Mouse (Mus musculus) lung, postnatal 0 days (tissue): ENCODE results near the gene Sarnp. TPM values are rescaled to one million over a fixed set of nuclear protein-coding genes. Genes with fewer than 3 reads are reported as not detected.
A peak's percentile ranks its signal among the peaks of the same experiment; 100 is the strongest.

Experiments used
- ATAC-seq: fragments of 200-750 bp; cut with Nextera tagmentation; 2 replicates; pipeline ENCODE4 v1.8.0; 2017; ENCODE audit warnings: moderate library complexity
- DNase-seq: peaks from one replicate; pipeline ENCODE4 v3.0.0-alpha.2; 2016; ENCODE audit warnings: low spot score
- H3K27ac ChIP-seq: fragments of 300-500 bp; sonication (generic); 2 replicates; pipeline ENCODE4 v1.5.1; 2014; ENCODE audit warnings: antibody characterized with exemption, mild to moderate bottlenecking, low read length, mixed read lengths
- H3K27me3 ChIP-seq: fragments of 300-500 bp; sonication (generic); replicated peaks from 2 replicates; pipeline ENCODE4 v1.6.1; 2014; ENCODE audit warnings: low read length, mixed read lengths; ENCODE audit not compliant: insufficient read depth
- H3K36me3 ChIP-seq: fragments of 300-500 bp; sonication (generic); 2 replicates; pipeline ENCODE4 v1.6.1; 2014; ENCODE audit warnings: low read length, mixed read lengths; ENCODE audit not compliant: insufficient read depth
- H3K4me1 ChIP-seq: fragments of 300-500 bp; sonication (generic); 2 replicates; pipeline ENCODE4 v1.6.1; 2014; ENCODE audit warnings: antibody characterized with exemption, low read depth, low read length, mixed read lengths; ENCODE audit not compliant: insufficient read depth
- H3K4me2 ChIP-seq: fragments of 300-500 bp; sonication (generic); replicated peaks from 2 replicates; pipeline ENCODE4 v1.6.1; 2014; ENCODE audit warnings: low read depth, mild to moderate bottlenecking, low read length, moderate library complexity, mixed read lengths
- H3K4me3 ChIP-seq: fragments of 300-500 bp; sonication (generic); 2 replicates; pipeline ENCODE4 v1.5.1; 2014; ENCODE audit warnings: low read depth, low read length
- H3K9ac ChIP-seq: fragments of 300-500 bp; sonication (generic); replicated peaks from 2 replicates; pipeline ENCODE4 v1.6.1; 2014; ENCODE audit warnings: low read depth, mild to moderate bottlenecking
- H3K9me3 ChIP-seq: fragments of 300-500 bp; sonication (generic); 2 replicates; pipeline ENCODE4 v1.6.1; 2016; ENCODE audit warnings: low read length, mixed read lengths
- CTCF ChIP-seq: IDR thresholded peaks from 2 replicates; pipeline ENCODE4 v1.5.1; 2016; ENCODE audit warnings: antibody characterized with exemption, mild to moderate bottlenecking
- EP300 ChIP-seq: IDR thresholded peaks from 2 replicates; pipeline ENCODE4 v1.6.1; 2016; ENCODE audit warnings: antibody characterized with exemption, mild to moderate bottlenecking, control low read depth
- WGBS: fragments of 180-500 bp; shearing (Covaris S2); extraction: QIAGEN DNeasy Blood & Tissue Kit; methylation state at CpG from one replicate; pipeline ENCODE4 v1.1.7; 2014; 5-methylcytosine and 5-hydroxymethylcytosine counted together
- polyA plus RNA-seq: library from polyadenylated mRNA; unstranded; fragments of >200 nt; fragmentation: Nextera tagmentation; extraction: Ambion mirVana; gene quantifications from 2 replicates; pipeline ENCODE4 v1.2.1, GENCODE M21; 2015

The Sarnp gene
- polyA plus RNA-seq, 1 experiment from 2014 or later: 113 TPM

- DNase-seq: peak; percentile 64
These were observed 74.4 kb downstream of the Sarnp start, which contains the start of gene Gdf11 for GRCm38 (mm10) chr10:128891296-128892094. Gene Gdf11 (minus strand): TSS chr10:128891718.

GRCm38 (mm10) chr10:128892246-128892645 is 75.1 kb downstream of the Sarnp start:
- TF ChIP-seq CTCF: no peak
- TF ChIP-seq EP300: no peak
- H3K9ac ChIP-seq: no peak overlapping the region
- WGBS: 7% methylated on average over 9 of the region's 9 CpGs
- H3K4me2 ChIP-seq: peak overlapping the region; percentile 97
- H3K27me3 ChIP-seq: peaks cover 13% of the 10 kb centered on the region
- peaks cover 6% of the 10 kb centered on the region; the same call in 1 of the 2 replicates for H3K4me1 ChIP-seq
- H3K36me3 ChIP-seq: no peaks in the 10 kb centered on the region; the same call in 1 of the 2 replicates
- DNase-seq (no peak), ATAC-seq (no peak)
- no peaks in the 10 kb centered on the region for H3K9me3 ChIP-seq
- H3K27ac ChIP-seq: no peak overlapping the region
- H3K4me3 ChIP-seq: peak overlapping the region; percentile 53

More at GRCm38 (mm10) chr10:128891296-128892094, 74.4 kb downstream of the Sarnp start, which contains the start of gene Gdf11:
- peak within 1 kb of the TSS; percentile 39 for H3K9ac ChIP-seq
- H3K9me3 ChIP-seq: no peaks in the 10 kb centered on the region
- TF ChIP-seq EP300 (no peak), CTCF (peak; percentile 35)
- H3K4me2 ChIP-seq: peak within 1 kb of the TSS; percentile 97
- under 1% methylated on average over 38 of the region's 89 CpGs for WGBS
- peaks cover 6% of the 10 kb centered on the region; the same call in 1 of the 2 replicates for H3K4me1 ChIP-seq
- peaks cover 10% of the 10 kb centered on the region for H3K27me3 ChIP-seq
- peak; percentile 65 for ATAC-seq
- H3K36me3 ChIP-seq: no peaks in the 10 kb centered on the region; the same call in 1 of the 2 replicates
- no peak within 1 kb of the TSS for H3K27ac ChIP-seq
- peak within 1 kb of the TSS; percentile 53 for H3K4me3 ChIP-seq

- H3K9ac ChIP-seq: no peak overlapping the region
- TF ChIP-seq CTCF (peak; percentile 83), EP300 (no peak)
- WGBS: 0% methylated on average over 9 of the region's 9 CpGs
- DNase-seq (peak; percentile 93), ATAC-seq (peak; percentile 64)
- peaks cover 13% of the 10 kb centered on the region for H3K27me3 ChIP-seq
- no peak overlapping the region for H3K27ac ChIP-seq
- H3K4me1 ChIP-seq: peaks cover 5% of the 10 kb centered on the region; the same call in 1 of the 2 replicates
- no peaks in the 10 kb centered on the region for H3K9me3 ChIP-seq
- H3K4me2 ChIP-seq: peak overlapping the region; percentile 40
- H3K36me3 ChIP-seq: no peaks in the 10 kb centered on the region; the same call in 1 of the 2 replicates
- H3K4me3 ChIP-seq: no peak overlapping the region
These were observed 78.3 kb downstream of the Sarnp start for GRCm38 (mm10) chr10:128895437-128895836.

GRCm38 (mm10) chr10:128895952-128896693 is 79.0 kb downstream of the Sarnp start:
- peak; percentile 36 for DNase-seq
- no peak overlapping the region for H3K9ac ChIP-seq

GRCm38 (mm10) chr10:128896807-128897206 is 79.7 kb downstream of the Sarnp start:
- ATAC-seq: no peak
- 19% methylated on average over 1 of the region's 1 CpGs for WGBS

More at GRCm38 (mm10) chr10:128895952-128896693, 79.0 kb downstream of the Sarnp start:
- TF ChIP-seq CTCF: no peak
- no peak for TF ChIP-seq EP300
- Histone ChIP-seq H3K27ac (no peak overlapping the region), H3K4me2 (peak overlapping the region; percentile 40), H3K36me3 (no peaks in the 10 kb centered on the region; the same call in 1 of the 2 replicates), H3K9me3 (no peaks in the 10 kb centered on the region), H3K27me3 (peaks cover 13% of the 10 kb centered on the region), H3K4me1 (peaks cover 2% of the 10 kb centered on the region; the same call in 1 of the 2 replicates), H3K4me3 (no peak overlapping the region)
- 6% methylated on average over 17 of the region's 17 CpGs for WGBS
- ATAC-seq: peak; percentile 20; the same call in 1 of the 2 replicates

More at GRCm38 (mm10) chr10:128896807-128897206, 79.7 kb downstream of the Sarnp start:
- no peak for DNase-seq
- Histone ChIP-seq H3K27me3 (peaks cover 13% of the 10 kb centered on the region), H3K36me3 (no peaks in the 10 kb centered on the region; the same call in 1 of the 2 replicates), H3K9me3 (no peaks in the 10 kb centered on the region), H3K4me2 (no peak overlapping the region), H3K27ac (no peak overlapping the region), H3K4me3 (no peak overlapping the region), H3K4me1 (peaks cover 2% of the 10 kb centered on the region; the same call in 1 of the 2 replicates), H3K9ac (no peak overlapping the region)
- no peak for TF ChIP-seq EP300
- TF ChIP-seq CTCF: no peak
